Mouse (Mus musculus) central nervous system, embryonic 11.5 days (tissue): ENCODE measurements around the gene Clcn7. TPM values are rescaled to one million over a fixed set of nuclear protein-coding genes. Genes with fewer than 3 reads are reported as not detected.

ENCODE experiments used
- polyA plus RNA-seq: library from polyadenylated mRNA; depleted of rRNA; stranded (reverse); fragments of >200 nt; gene quantifications from 2 replicates; pipeline ENCODE4 v1.2.3, GENCODE M21; 2012; rRNA removed

Clcn7 gene
- polyA plus RNA-seq = 27.6 and 29.7 TPM in 2 replicates

DNA sequence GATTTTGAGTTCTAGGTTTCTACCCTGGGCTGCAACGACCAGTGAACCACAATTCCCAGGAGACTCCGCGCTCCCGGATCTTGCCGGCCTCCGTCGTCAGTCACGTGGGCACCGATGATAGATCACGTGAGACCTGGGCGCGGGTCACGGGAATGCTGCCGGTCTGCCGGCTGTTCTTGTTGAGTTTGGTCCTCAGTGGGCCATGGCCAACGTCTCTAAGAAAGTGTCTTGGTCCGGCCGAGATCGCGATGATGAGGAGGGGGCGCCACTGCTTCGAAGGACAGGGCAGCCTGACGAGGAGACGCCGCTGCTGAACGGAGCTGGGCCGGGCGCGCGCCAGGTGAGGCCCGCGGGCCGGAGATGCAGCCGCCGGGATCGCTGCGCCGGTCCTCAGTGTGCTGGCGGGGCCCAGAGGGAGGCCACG is at the start of gene Clcn7:
TSS of gene Clcn7 (plus strand) at position 117 of the 424 bp plus-strand sequence.

DNA sequence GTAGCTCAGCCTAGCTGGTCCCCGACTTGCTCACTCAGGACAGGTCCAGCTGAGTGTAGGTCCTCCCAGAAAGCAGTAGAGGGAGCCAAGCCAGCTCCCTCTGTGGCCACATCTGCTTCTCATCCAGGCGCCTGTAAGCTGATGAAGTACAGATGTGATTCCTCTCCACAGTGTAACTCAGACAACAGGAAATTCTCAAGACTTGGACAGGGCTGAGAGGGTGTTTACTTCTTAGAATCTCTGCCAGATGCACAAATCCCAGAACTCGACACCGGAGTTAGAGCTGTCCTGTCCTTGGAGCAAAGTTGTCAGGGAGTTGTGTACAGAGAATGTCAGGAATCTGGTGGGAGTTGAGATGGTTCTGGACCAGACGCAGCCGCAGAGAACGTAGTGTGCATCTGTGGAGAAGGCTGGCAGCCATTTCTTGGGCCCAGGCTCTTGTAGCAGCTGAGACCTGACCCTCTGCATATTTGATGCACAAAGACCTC is 49.7 kb upstream of the Clcn7 start, which contains the start of gene Tmem204:
TSS of gene Tmem204 (minus strand) at position 148 of the 488 bp plus-strand sequence.

DNA sequence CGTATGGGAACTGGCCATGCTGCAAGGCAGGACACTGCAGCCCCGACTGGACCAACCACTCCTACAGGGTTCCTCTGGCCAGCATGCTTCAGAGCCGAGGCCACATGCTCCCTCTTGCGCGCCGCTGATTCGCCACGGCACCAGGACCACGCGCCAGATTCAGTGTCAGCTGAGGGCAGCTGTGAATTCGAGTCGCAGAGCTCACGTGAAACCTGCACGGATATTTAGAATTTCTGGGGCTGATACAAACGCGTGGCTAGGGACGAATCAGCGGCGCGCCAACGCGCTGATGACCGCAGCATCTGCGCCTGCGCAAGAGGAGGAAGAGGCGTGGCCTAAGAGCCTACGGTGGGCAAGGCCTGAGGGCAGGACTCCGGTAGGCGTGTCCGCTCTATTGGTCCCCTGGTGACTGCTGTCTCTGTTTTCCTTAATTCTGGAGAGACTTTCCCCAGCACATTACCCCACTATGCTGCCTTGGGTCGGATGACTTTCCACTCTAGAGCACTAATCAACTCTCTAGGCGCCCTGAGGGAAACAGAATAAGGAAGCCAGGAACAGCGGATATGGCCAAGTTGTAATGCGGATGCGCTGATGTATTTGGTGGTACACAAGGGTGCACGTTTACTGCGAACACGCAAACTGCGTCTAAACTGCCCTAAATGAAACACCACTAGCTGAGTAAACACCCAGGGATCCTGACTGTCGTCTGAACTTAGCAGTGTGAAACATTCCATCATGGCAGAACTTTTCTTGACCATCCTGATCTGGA is 17.3 kb upstream of the Clcn7 start, which contains the start of gene Telo2:
TSS of gene Telo2 (minus strand) at position 304 of the 769 bp plus-strand sequence.

DNA sequence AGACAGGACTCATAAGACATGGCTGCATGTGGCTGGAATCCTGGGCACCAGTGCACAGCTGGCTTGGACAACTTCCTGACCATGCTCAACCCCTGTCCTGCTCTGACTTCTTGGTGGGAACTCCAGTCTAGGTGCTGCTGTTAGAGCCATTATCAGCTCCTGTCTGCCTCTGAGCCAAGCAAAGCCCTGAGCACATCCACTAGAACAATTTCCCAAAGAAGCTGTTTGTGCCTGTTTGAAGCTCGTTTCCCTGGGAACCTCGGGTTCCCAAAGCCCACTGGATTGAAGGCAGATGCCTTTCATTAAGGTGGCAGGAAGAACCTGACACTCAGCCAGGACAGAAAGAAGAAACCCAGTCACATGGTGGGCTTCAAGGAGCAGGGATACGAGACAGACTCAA is 12.8 kb upstream of the Clcn7 start, which contains the start of gene Ptx4:
TSS of gene Ptx4 (plus strand) at position 355 of the 400 bp plus-strand sequence.

DNA sequence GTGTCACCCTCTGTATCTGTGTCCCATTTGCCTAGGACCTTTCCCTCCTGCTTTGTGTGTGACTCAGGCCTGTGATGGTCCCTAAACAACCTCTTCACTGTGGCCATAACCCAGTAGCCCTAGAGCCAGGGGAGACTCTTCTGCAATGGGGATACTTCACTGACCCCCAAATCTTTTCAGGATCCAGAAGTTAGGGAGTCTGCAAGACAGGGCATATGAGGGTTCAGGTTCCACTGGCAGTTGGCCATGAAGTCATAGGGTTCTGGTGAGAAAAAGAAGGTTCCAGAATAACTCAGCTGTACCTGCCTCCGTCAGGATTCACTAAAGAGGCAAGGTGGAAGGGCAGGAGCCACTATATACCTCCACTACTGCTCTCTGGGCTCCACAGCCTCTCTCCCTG is 29.0 kb downstream of the Clcn7 start, which contains the start of gene Ccdc154:
TSS of gene Ccdc154 (plus strand) at position 301 of the 400 bp plus-strand sequence.

DNA sequence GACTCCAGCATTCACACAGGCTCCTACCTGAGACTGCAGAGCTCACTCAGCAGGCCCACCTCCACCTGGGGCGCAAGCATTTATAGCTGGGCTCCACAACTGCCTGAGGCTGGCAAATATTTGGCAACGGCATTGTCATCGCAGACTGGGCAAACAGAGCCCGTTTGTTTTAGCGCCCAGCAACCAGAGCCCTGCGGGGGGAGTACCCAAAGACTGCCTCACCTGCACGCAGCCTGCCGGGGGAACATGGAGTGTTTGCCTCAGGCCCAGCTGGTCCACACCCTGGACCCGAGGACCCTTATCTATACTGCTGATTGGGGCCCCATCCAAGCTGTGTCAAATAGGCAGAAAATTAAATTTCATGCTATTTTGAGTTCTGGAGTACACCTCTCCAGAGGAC is 42.2 kb downstream of the Clcn7 start, which contains the start of gene Gm38655:
TSS of gene Gm38655 (minus strand) at position 61 of the 400 bp plus-strand sequence.

DNA sequence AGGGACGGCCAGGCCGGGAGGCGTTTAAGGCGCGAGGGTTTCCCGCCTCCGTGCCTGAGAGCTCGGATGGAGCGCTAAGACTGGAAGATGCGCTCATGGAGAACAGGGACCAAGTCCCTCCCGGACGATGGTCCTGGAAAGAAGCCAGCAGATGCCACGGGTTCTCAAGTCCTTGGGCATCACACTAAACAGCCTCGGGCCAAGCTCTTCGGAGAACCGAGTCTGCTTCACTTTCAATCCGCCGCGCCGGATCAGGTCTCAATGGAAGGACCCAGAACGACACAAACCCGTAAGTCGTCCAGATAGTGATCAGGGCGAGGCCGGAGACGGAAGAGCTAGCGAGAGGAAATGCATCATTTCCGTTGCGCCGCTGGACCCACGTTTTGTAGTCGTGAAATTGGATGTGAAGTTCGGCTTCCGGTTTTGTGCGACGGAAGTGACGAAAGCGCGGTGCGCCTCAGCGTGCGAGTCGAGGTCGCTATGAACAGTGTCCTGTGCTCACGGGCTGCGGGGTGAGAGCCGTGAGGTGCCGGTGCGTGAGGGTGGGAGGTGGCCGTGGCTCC is 51.0 kb downstream of the Clcn7 start, which contains the start of gene BC003965:
TSS of gene BC003965 (plus strand) at position 426 of the 563 bp plus-strand sequence.

DNA sequence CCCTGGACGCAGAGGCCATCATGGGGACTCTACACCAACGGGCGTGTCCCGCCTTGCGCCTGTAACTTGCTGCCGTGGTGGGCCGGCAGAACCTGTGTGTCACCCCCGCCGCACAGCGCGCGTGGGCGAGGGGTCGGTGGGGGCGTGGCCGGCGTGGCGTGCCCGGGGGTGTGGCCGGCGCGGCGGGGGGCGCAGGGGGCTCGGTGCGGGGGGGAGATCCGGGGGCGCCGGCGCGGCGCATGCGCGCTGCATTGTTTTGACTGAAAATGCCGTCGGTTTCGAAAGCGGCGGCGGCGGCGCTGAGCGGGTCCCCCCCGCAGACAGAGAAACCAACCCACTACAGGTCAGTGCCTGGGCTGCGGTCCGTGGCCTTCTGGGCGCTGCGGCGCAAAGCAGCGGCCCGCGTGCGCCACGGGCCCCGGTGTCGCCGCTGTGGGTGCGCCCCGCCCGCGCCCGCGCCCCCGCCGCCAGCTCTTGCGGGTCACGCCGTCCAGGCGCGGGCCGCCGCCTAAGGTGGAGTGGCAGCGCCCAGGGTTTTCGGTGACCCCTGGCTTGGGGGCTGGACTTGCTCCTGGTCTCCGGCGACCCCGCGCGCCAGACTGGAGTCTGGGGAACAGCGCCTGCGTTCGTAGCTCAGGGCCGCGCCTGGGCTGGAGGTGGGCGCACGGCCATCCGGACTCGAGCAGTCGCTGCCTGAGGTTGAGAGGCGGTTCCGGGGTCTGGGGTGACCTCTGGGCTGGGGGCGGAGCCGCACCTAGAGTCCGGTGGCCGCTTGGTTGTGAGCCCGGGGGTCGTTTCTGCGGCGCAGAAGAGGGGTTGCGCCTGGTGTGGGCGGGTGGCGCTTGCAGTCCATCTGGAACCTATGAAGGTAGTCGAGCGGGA is 55.2 kb downstream of the Clcn7 start, which contains the start of gene Unkl:
TSS of gene Unkl (plus strand) at position 248 of the 882 bp plus-strand sequence.

Other genes with a start within 250 kb of the Clcn7 start
- gene Nubp2, start 247.0 kb upstream of the Clcn7 start, polyA plus RNA-seq = 28.1 and 32.5 TPM in 2 replicates
- 28.8 and 42.0 TPM in 2 replicates for gene Spsb3, start 246.7 kb upstream of the Clcn7 start, polyA plus RNA-seq
- 34.6 and 35.0 TPM in 2 replicates for gene Eme2, start 238.3 kb upstream of the Clcn7 start, polyA plus RNA-seq
- gene Mrps34, start 238.3 kb upstream of the Clcn7 start, polyA plus RNA-seq = 85.7 and 98.3 TPM in 2 replicates
- 48.4 and 48.7 TPM in 2 replicates for gene Nme3, start 236.9 kb upstream of the Clcn7 start, polyA plus RNA-seq
- gene Mapk8ip3, start 196.4 kb upstream of the Clcn7 start, polyA plus RNA-seq = 157 and 167 TPM in 2 replicates
- gene Jpt2, start 172.7 kb upstream of the Clcn7 start, polyA plus RNA-seq = 132 and 152 TPM in 2 replicates
- gene Cramp1l, start 117.6 kb upstream of the Clcn7 start, polyA plus RNA-seq = 28.7 and 36.2 TPM in 2 replicates
- 16.7 and 23.6 TPM in 2 replicates for gene Ift140, start 117.3 kb upstream of the Clcn7 start, polyA plus RNA-seq
- 4.2 and 7.3 TPM in 2 replicates for gene Tmem204, start 49.8 kb upstream of the Clcn7 start, polyA plus RNA-seq
- 31.8 and 44.2 TPM in 2 replicates for gene Telo2, start 17.4 kb upstream of the Clcn7 start, polyA plus RNA-seq
- not detected in 2 replicates for gene Ptx4, start 12.6 kb upstream of the Clcn7 start, polyA plus RNA-seq
- gene Ccdc154, start 29.1 kb downstream of the Clcn7 start, polyA plus RNA-seq = 0.02 TPM in 2 replicates
- not detected in 2 replicates for gene Gm38655, start 42.1 kb downstream of the Clcn7 start, polyA plus RNA-seq
- gene BC003965, start 51.2 kb downstream of the Clcn7 start, polyA plus RNA-seq = 28.6 and 42.4 TPM in 2 replicates
- gene Unkl, start 55.0 kb downstream of the Clcn7 start, polyA plus RNA-seq = 16.4 and 17.0 TPM in 2 replicates
- gene Gnptg, start 106.7 kb downstream of the Clcn7 start, polyA plus RNA-seq = 42.2 and 53.3 TPM in 2 replicates
- 52.3 and 87.6 TPM in 2 replicates for gene Tsr3, start 106.8 kb downstream of the Clcn7 start, polyA plus RNA-seq
- gene Baiap3, start 123.0 kb downstream of the Clcn7 start, polyA plus RNA-seq = 2.9 and 3.1 TPM in 2 replicates
- 632 and 669 TPM in 2 replicates for gene Ube2i, start 141.2 kb downstream of the Clcn7 start, polyA plus RNA-seq
- gene Prss34, start 165.0 kb downstream of the Clcn7 start, polyA plus RNA-seq = 0.20 TPM in 1 of 2 replicates, not detected in the other
- not detected in 2 replicates for gene Prss28, start 175.3 kb downstream of the Clcn7 start, polyA plus RNA-seq
- not detected in 2 replicates for gene Prss29, start 185.3 kb downstream of the Clcn7 start, polyA plus RNA-seq
- gene Tpsab1, start 212.2 kb downstream of the Clcn7 start, polyA plus RNA-seq = not detected in 2 replicates
- gene Tpsb2, start 232.9 kb downstream of the Clcn7 start, polyA plus RNA-seq = not detected in 2 replicates
- not detected in 2 replicates for gene Tpsg1, start 235.9 kb downstream of the Clcn7 start, polyA plus RNA-seq